Mouse (Mus musculus) ES-Bruce4 (cell line): ENCODE measurements at regions not wholly inside any gene's neighbourhood (a gene's known extent, or its start where the extent isn't known, plus 50 kb on each side); places are given as distances from the start of the nearest gene placed in this dataset.

Source experiments
- H3K27ac ChIP-seq: 2 replicates; pipeline ENCODE4 v1.5.1; 2012; ENCODE audit warnings: low read length, inconsistent platforms; ENCODE audit not compliant: insufficient read depth
- H3K27me3 ChIP-seq: 2 replicates; pipeline ENCODE4 v1.6.1; 2012; ENCODE audit warnings: mild to moderate bottlenecking, low read length, inconsistent platforms; ENCODE audit not compliant: control insufficient read depth, poor library complexity, insufficient read depth, severe bottlenecking
- H3K36me3 ChIP-seq: 2 replicates; pipeline ENCODE4 v1.6.1; 2012; ENCODE audit warnings: inconsistent platforms, mild to moderate bottlenecking, low read length, moderate library complexity; ENCODE audit not compliant: control insufficient read depth, poor library complexity, insufficient read depth, severe bottlenecking
- H3K4me1 ChIP-seq: one replicate; pipeline ENCODE4 v1.8.1; 2011; ENCODE audit warnings: low read length; ENCODE audit not compliant: control insufficient read depth, insufficient read depth
- H3K4me3 ChIP-seq: 2 replicates; pipeline ENCODE4 v1.5.1; 2011; ENCODE audit warnings: low read depth, mild to moderate bottlenecking, low read length
- H3K9ac ChIP-seq: 2 replicates; pipeline ENCODE4 v1.6.1; 2012; ENCODE audit warnings: low read depth, mild to moderate bottlenecking, inconsistent platforms; ENCODE audit not compliant: poor library complexity, severe bottlenecking
- H3K9me3 ChIP-seq: replicated peaks from 2 replicates; pipeline ENCODE4 v1.6.1; 2012; ENCODE audit warnings: mild to moderate bottlenecking, low read length, inconsistent platforms; ENCODE audit not compliant: control insufficient read depth, poor library complexity, insufficient read depth, severe bottlenecking
- CTCF ChIP-seq: IDR thresholded peaks from one replicate; pipeline ENCODE4 v1.8.1; 2011; ENCODE audit warnings: low read depth, low read length
- EP300 ChIP-seq: IDR thresholded peaks from 2 replicates; pipeline ENCODE4 v1.6.1; 2011; ENCODE audit warnings: low read depth, low read length; ENCODE audit not compliant: insufficient read depth
- POLR2A ChIP-seq: IDR thresholded peaks from one replicate; pipeline ENCODE4 v1.8.1; 2011; ENCODE audit warnings: low read length; ENCODE audit not compliant: insufficient read depth

DNA sequence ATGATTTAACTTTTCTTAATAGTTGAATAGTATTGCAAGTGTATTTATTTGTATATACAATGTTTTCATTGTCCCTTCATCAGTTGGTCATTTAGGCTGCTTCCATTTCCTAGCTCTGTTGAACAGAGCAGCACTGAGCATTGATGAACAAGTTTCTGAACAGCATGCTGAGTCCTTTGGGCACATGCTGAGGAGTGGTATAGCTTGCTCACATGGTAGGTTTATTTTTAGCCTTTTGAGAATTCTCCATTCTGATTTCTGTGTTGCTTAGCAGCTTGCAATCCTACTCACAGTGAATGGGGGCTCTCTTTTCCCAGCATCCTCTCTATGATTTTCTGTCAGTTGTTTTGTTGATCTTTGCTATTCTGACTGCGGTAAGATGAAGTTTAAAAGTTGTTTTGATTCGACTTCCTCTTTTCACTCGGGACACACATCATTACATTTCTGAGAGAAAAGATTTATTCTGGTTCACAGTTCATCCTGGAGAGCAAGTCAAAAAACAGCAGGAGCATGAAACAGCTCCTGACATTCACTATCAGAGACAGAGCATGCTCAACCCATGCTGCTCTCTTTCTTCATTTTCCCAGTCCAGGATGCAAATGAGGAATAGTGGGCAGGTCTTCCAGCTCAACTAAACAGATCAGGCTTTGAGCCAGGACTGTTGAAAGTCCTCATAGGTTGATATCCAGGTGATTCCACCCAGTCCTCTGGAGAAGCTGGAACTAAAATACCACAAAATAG is 413.1 kb downstream of the Gm37988 start:
- H3K27me3 ChIP-seq: no peaks in the 10 kb centered on the region
- no peaks in the 10 kb centered on the region for H3K4me1 ChIP-seq
- H3K36me3 ChIP-seq: no peaks in the 10 kb centered on the region
- no peak overlapping the region for H3K27ac ChIP-seq
- no peak overlapping the region for H3K9ac ChIP-seq
- no peak for TF ChIP-seq POLR2A
- no peak for TF ChIP-seq EP300
- no peak for TF ChIP-seq CTCF
- no peaks in the 10 kb centered on the region for H3K9me3 ChIP-seq
- H3K4me3 ChIP-seq: no peak overlapping the region

DNA sequence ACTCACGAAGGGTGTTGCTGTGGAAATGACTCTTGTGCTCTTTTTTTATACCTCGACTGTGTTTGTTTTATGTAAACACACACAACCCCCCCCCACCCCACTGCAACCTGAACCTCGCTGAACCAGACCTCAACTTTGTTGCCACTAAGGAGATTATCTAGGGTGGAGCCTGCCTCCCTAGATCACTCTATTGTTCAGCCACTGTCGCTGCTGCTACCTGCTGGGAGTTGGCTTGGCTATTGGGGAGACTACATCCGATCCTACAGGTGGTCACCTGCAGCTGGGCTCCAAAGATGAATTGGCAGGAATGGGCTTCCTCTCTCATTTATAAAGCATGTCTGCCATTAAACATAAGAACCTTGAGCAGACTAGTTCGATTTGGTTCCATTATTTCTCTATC is 420.2 kb downstream of the Gm37988 start:
- no peak overlapping the region for H3K27ac ChIP-seq
- H3K4me3 ChIP-seq: no peak overlapping the region
- peaks cover 7% of the 10 kb centered on the region for H3K9me3 ChIP-seq
- no peaks in the 10 kb centered on the region for H3K27me3 ChIP-seq
- H3K9ac ChIP-seq: no peak overlapping the region
- H3K36me3 ChIP-seq: no peaks in the 10 kb centered on the region
- H3K4me1 ChIP-seq: peaks cover 2% of the 10 kb centered on the region
- TF ChIP-seq POLR2A (no peak), EP300 (peak; percentile 94), CTCF (no peak)

DNA sequence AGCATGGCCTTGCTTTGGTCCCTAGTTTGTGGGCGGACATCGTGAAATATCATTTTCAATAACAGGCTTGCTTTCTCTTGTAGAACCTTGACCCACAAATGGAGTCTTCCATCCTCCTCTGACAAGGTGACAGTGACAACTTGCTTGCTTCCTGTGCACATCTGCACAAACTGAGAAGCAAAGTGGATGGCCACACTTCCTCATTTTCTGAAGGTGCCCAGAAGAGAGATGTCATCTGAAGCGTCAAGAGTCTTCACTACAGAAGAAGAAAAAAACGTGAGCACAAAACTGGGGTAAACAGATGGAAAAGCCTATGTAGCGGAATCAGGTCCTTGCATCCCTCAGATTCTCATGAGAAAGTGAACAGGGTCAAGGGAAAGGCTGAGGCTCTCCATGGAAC is 423.5 kb downstream of the Gm37988 start:
- H3K9ac ChIP-seq: no peak overlapping the region
- peaks cover 7% of the 10 kb centered on the region for H3K9me3 ChIP-seq
- no peaks in the 10 kb centered on the region for H3K36me3 ChIP-seq
- TF ChIP-seq CTCF: no peak
- TF ChIP-seq EP300: no peak
- TF ChIP-seq POLR2A: no peak
- no peaks in the 10 kb centered on the region for H3K27me3 ChIP-seq
- peaks cover 2% of the 10 kb centered on the region for H3K4me1 ChIP-seq
- no peak overlapping the region for H3K27ac ChIP-seq
- H3K4me3 ChIP-seq: no peak overlapping the region

DNA sequence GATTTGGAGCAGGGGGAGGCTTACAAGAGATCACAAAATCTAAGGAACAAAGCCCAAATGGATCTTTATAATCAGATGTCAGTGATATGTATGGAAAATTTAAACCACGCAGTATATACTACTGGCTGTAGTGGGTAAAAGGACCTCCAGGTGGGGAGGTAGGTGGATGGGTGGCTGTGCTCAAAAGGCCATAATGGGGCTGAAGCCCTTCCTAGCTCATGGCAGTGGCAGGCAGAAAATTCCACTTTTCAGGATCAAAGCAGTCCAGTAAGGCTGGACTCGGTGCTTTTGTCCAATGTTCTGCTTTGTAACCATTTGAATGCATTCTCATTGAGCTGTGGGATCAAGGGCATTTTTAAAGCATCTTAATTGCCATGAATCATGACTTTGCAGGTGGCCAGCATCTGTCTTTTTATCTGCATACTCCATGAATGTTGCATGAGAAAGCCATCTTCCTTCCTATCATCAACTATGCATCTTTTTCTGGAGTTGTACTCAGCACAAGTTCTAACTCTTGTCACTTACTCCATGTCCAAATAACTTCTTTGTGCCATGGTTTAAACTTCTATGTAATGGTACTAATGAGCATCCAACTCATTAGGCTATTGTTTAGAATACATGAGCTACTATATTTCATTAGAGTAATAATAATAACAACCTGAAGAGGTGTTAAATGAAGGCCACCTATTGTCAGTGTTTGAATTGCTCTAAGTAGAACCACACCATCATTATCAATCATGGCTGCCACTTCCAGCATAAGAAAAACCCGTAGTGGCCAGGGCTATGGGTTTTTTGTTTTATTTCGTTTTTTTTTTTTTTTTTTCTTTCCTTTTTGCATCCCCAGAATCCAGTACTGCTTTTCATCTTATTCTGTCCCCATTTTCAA is 424.5 kb downstream of the Gm37988 start:
- Histone ChIP-seq H3K27ac (no peak overlapping the region), H3K27me3 (no peaks in the 10 kb centered on the region), H3K36me3 (no peaks in the 10 kb centered on the region), H3K9me3 (peaks cover 7% of the 10 kb centered on the region), H3K9ac (no peak overlapping the region), H3K4me3 (no peak overlapping the region), H3K4me1 (peaks cover 2% of the 10 kb centered on the region)
- TF ChIP-seq POLR2A: no peak
- TF ChIP-seq EP300: no peak
- TF ChIP-seq CTCF: no peak

DNA sequence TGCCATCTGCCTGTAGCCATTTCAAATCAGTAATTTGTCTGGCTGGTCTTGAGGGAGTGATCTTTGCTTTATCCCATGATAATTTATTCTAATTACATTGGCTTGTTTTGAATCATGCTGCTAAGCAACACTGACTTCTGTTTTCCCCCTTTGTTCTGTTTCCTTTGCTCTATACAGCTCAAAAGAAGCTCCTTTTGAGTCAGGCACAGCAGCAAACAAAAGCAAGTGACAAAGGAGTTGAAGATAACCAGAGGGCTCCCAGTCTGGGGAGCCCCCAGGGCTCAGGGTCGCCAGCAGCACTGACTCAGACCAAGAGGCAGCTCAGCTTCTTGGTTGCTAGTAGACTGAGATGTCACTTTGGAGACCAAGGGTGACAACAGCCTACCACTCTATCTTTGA is 425.2 kb downstream of the Gm37988 start:
- Histone ChIP-seq H3K4me1 (peaks cover 2% of the 10 kb centered on the region), H3K27ac (no peak overlapping the region), H3K9ac (no peak overlapping the region), H3K9me3 (peaks cover 7% of the 10 kb centered on the region), H3K36me3 (no peaks in the 10 kb centered on the region), H3K4me3 (no peak overlapping the region), H3K27me3 (no peaks in the 10 kb centered on the region)
- TF ChIP-seq CTCF: no peak
- peak; percentile 61; the same call in 1 of the 2 replicates for TF ChIP-seq EP300
- TF ChIP-seq POLR2A: no peak

DNA sequence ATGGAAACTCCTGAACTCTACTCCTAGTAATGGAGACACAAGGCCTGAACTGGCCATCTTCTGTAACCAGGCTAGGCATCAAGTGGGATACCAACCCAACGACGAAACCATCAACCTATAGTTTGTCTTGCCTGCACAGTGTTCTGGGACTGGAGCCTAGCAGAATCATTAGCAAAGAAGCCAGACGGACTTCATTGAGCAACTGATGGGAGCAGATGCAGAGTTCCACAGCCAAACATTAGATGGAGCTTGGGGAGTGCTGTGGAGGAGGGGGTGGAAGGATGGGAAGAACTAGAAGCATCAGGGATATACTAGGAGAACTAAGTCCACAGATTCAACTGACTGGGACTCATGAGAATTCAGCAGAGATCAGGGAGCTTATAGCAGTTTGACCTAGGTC is 435.5 kb downstream of the Gm37988 start:
- TF ChIP-seq POLR2A (no peak), CTCF (no peak), EP300 (no peak)
- Histone ChIP-seq H3K9ac (no peak overlapping the region), H3K4me1 (no peaks in the 10 kb centered on the region), H3K4me3 (no peak overlapping the region), H3K27ac (no peak overlapping the region), H3K36me3 (no peaks in the 10 kb centered on the region), H3K9me3 (no peaks in the 10 kb centered on the region; the same call in 1 of the 2 replicates), H3K27me3 (no peaks in the 10 kb centered on the region)
